Mouse (Mus musculus): Measurements from ENCODE around the gene Ip6k3.

Ip6k3 gene

GRCm38 (mm10) chr17:27181666-27182065, 14.1 kb upstream of the Ip6k3 start:
- peak; percentile 37 for DNase-seq

- no peak for DNase-seq
These were observed 12.2 kb upstream of the Ip6k3 start for GRCm38 (mm10) chr17:27179681-27180280.

GRCm38 (mm10) chr17:27178427-27179177, 11.0 kb upstream of the Ip6k3 start:
- no peak for DNase-seq

GRCm38 (mm10) chr17:27178019-27178418, 10.4 kb upstream of the Ip6k3 start:
- peak; percentile 62 for DNase-seq

GRCm38 (mm10) chr17:27176754-27177153, 9.2 kb upstream of the Ip6k3 start:
- no peak for DNase-seq

- DNase-seq: no peak
These were observed 8.7 kb upstream of the Ip6k3 start for GRCm38 (mm10) chr17:27176287-27176686.

- no peak for DNase-seq
These were observed 7.7 kb upstream of the Ip6k3 start for GRCm38 (mm10) chr17:27175196-27175874.

GRCm38 (mm10) chr17:27173715-27174114, 6.1 kb upstream of the Ip6k3 start:
- peak; percentile 12 for DNase-seq

- no peak for DNase-seq
These were observed 4.9 kb upstream of the Ip6k3 start for GRCm38 (mm10) chr17:27172459-27172858.

GRCm38 (mm10) chr17:27171121-27171520, 3.5 kb upstream of the Ip6k3 start:
- no peak for DNase-seq

GRCm38 (mm10) chr17:27169952-27170695, 2.5 kb upstream of the Ip6k3 start:
- peak; percentile 34 for DNase-seq

- no peak for DNase-seq
These were observed 974 bp upstream of the Ip6k3 start for GRCm38 (mm10) chr17:27168569-27168968.

GRCm38 (mm10) chr17:27166901-27167300, 694 bp downstream of the Ip6k3 start:
- peak; percentile 17 for DNase-seq

- DNase-seq: peak; percentile 42
These were observed 2.4 kb downstream of the Ip6k3 start for GRCm38 (mm10) chr17:27165054-27165773.

GRCm38 (mm10) chr17:27160905-27161304, 6.7 kb downstream of the Ip6k3 start:
- DNase-seq: peak; percentile 71

GRCm38 (mm10) chr17:27159169-27159568, 8.4 kb downstream of the Ip6k3 start:
- no peak for DNase-seq

- DNase-seq: no peak
These were observed 9.2 kb downstream of the Ip6k3 start for GRCm38 (mm10) chr17:27158439-27158838.

GRCm38 (mm10) chr17:27155752-27156151, 11.8 kb downstream of the Ip6k3 start:
- no peak for DNase-seq

GRCm38 (mm10) chr17:27154881-27155280, 12.7 kb downstream of the Ip6k3 start:
- no peak for DNase-seq

GRCm38 (mm10) chr17:27154256-27154655, 13.3 kb downstream of the Ip6k3 start:
- no peak for DNase-seq

- DNase-seq: no peak
These were observed 13.8 kb downstream of the Ip6k3 start for GRCm38 (mm10) chr17:27153773-27154193.

- DNase-seq: peak; percentile 38
These were observed 14.4 kb downstream of the Ip6k3 start for GRCm38 (mm10) chr17:27152976-27153723.

All from lung, postnatal 36 days (tissue).